Mouse (Mus musculus): Measurements from ENCODE around the gene Tubg2.

GRCm38 (mm10) chr11:101161551-101161950, 5.8 kb downstream of the Tubg2 start:
- no peak for TF ChIP-seq HCFC1 (IDR thresholded peaks at IDR 0.05; ENCODE audit: borderline replicate concordance, insufficient read depth, low read length)
- TF ChIP-seq CHD2 (IDR thresholded peaks at IDR 0.05; ENCODE audit: low read depth, low read length) = no peak
- no peak for TF ChIP-seq ZNF384 (IDR thresholded peaks at IDR 0.05; ENCODE audit: low read depth, low read length)

All from ES-E14 (cell line).